Mouse (Mus musculus): ENCODE results near the gene Mink1. TPM values are rescaled to one million over a fixed set of nuclear protein-coding genes. Genes with fewer than 3 reads are reported as not detected.
A peak's percentile ranks its signal among the peaks of the same experiment; 100 is the strongest.

Mink1 gene
- polyA plus RNA-seq, 1 experiment from 2014 or later: 14.9 TPM

DNA sequence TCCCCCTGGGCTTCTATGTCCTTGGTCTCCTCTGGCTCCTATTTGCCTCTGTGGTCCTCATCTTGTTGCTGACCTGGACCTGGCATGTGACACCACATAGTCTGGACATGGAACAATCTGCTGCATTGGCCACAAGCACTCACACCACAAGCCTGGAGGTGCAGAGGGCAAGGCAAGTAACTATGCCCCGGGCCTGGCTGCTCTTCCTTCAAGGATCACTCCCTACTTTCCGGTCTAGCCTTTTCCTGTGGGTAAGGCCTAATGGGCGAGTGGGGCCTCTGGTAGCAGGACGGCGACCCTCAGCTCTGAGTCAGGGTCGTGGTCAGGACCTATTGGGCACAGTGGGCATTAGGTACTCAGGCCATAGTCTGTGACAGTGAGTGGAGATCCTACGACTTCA lies 78.6 kb downstream of the Mink1 start:
- Histone ChIP-seq H3K9ac (no peak overlapping the region), H3K4me1 (peaks cover 10% of the 10 kb centered on the region), H3K4me3 (replicated peaks) (no peak overlapping the region), H3K4me2 (no peak overlapping the region), H3K27ac (no peak overlapping the region), H3K36me3 (peaks cover 18% of the 10 kb centered on the region), H3K9me3 (no peaks in the 10 kb centered on the region), H3K27me3 (replicated peaks) (no peaks in the 10 kb centered on the region)
- ATAC-seq (ENCODE audit: insufficient read depth, low FRiP score, low read depth): no peak
- 79% methylated on average over 7 of the region's 7 CpGs for WGBS

DNA sequence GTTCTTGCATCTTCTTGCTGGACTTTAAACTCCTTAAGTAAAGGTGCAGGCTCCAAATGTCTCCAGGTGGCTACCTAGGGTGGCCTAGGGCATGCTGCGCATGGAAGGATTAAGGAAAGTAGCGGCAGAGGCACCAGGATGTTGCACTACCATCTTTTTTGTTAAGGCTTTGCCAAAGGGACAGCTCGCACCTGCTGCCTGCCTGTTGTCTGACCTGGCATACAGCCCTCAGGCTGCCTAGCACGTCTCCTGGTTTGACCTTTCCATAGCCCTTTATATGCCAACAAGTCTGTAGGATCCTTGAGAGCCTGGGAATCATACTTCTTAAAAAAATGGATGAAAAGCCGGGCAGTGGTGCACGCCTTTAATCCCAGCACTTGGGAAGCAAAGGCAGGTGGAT lies 80.4 kb downstream of the Mink1 start:
- H3K4me1 ChIP-seq: peaks cover 12% of the 10 kb centered on the region
- H3K36me3 ChIP-seq: peaks cover 18% of the 10 kb centered on the region
- H3K9ac ChIP-seq: no peak overlapping the region

DNA sequence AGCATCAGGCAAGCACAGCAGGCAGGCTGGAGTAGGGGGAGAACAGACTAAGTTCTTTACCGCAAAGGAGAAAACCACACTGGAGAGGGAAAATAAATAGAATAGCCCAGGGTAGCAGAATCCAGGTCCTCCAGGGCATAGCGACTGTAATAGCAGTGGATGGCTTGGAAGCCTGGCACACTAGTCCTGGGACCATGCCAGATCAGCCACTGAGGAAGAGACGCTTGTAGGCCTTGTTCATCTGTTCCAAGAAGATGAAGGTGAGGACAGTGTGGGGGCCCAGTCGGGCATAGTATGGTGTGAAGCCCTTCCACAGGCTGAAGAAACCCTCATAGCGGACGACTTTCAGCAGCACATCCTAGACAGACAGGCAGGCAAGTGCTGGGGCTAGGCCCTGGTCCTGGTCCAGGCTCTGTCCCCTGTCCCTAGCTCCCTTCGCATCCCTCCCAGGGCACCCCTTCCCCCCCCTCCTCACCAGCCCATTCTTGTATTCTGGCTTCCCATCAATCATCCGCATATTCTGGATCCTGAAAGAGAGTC lies 82.0 kb downstream of the Mink1 start:
- H3K9me3 ChIP-seq: no peaks in the 10 kb centered on the region
- ATAC-seq (ENCODE audit: insufficient read depth, low FRiP score, low read depth): no peak
- H3K36me3 ChIP-seq: peaks cover 30% of the 10 kb centered on the region
- no peak overlapping the region for H3K9ac ChIP-seq
- no peak overlapping the region for H3K4me3 ChIP-seq (replicated peaks)
- H3K27ac ChIP-seq: no peak overlapping the region
- no peaks in the 10 kb centered on the region for H3K27me3 ChIP-seq (replicated peaks)
- peaks cover 25% of the 10 kb centered on the region for H3K4me1 ChIP-seq
- no peak overlapping the region for H3K4me2 ChIP-seq
- 96% methylated on average over 8 of the region's 8 CpGs for WGBS

More for the DNA sequence above, 80.4 kb downstream of the Mink1 start:
- H3K27me3 ChIP-seq (replicated peaks): no peaks in the 10 kb centered on the region
- WGBS: 93% methylated on average over 6 of the region's 6 CpGs
- no peak overlapping the region for H3K27ac ChIP-seq
- no peak for ATAC-seq (ENCODE audit: insufficient read depth, low FRiP score, low read depth)
- H3K9me3 ChIP-seq: no peaks in the 10 kb centered on the region
- H3K4me2 ChIP-seq: no peak overlapping the region
- no peak overlapping the region for H3K4me3 ChIP-seq (replicated peaks)

DNA sequence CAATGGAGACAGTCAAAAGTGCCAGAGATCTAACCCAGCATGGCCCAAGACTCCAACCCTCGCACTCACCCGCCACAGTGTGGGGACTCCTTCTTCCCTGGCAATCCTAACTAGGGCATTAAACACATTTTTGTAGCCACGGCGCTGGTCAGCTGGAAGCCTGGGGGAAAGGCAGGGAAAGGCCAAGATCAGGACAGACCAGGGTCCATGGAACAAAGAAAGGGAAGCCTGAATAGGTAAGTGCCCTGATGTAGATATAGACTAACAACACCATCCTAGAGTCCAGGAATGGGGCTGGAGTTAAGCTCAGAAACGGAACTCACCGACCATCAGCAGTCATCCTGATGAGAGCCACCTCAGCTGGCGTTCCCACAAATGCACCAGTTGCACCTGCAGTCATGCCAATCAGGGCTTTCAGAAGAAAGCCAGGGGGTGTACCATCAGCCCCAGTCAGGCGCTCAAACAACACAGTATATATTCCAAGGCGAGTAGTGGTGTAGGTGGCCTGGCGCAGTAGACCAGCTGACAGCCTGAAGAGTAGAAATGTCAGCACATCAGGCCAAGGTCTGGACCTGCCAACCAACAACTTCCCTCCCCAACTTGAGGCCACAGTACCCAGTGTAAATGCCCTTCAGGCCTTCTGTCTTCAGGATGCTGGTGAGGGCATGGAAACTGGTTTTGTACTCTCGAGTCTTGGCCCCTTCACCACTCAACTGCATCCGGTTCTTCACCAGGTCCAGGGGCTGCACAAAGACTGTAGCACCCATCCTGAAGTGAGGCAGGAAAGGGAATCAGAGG lies 83.0 kb downstream of the Mink1 start:
- H3K36me3 ChIP-seq: peaks cover 37% of the 10 kb centered on the region
- WGBS: 86% methylated on average over 12 of the region's 12 CpGs
- ATAC-seq (ENCODE audit: insufficient read depth, low FRiP score, low read depth): no peak

DNA sequence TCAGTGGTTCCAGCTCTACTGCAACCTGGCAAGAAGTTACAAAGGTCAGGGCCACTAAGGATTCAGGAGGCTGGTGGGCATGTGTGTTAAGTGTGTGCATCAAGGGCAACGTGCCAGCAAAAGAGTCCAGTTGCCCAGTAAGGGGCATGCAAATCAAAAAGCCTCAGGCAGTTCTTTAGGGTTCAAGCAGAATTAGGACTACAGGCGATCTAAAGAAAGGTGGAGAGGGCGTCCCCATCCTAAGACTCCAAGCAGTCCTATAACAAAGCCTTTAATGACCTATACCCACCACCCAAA lies 83.5 kb downstream of the Mink1 start:
- Histone ChIP-seq H3K4me3 (replicated peaks) (peak overlapping the region; percentile 71), H3K27me3 (replicated peaks) (no peaks in the 10 kb centered on the region), H3K27ac (peak overlapping the region; percentile 90), H3K4me2 (peak overlapping the region; percentile 71), H3K9me3 (no peaks in the 10 kb centered on the region), H3K9ac (peak overlapping the region; percentile 88), H3K4me1 (peaks cover 37% of the 10 kb centered on the region), H3K36me3 (peaks cover 42% of the 10 kb centered on the region)
- WGBS: 24% methylated on average over 3 of the region's 3 CpGs
- no peak for ATAC-seq (ENCODE audit: insufficient read depth, low FRiP score, low read depth)

More for the DNA sequence above, 83.0 kb downstream of the Mink1 start:
- Histone ChIP-seq H3K4me2 (peak overlapping the region; percentile 71), H3K27ac (peak overlapping the region; percentile 90; the same call in 1 of the 2 replicates), H3K27me3 (replicated peaks) (no peaks in the 10 kb centered on the region), H3K9ac (peak overlapping the region; percentile 88), H3K4me3 (replicated peaks) (peak overlapping the region; percentile 71), H3K4me1 (peaks cover 32% of the 10 kb centered on the region), H3K9me3 (no peaks in the 10 kb centered on the region)

DNA sequence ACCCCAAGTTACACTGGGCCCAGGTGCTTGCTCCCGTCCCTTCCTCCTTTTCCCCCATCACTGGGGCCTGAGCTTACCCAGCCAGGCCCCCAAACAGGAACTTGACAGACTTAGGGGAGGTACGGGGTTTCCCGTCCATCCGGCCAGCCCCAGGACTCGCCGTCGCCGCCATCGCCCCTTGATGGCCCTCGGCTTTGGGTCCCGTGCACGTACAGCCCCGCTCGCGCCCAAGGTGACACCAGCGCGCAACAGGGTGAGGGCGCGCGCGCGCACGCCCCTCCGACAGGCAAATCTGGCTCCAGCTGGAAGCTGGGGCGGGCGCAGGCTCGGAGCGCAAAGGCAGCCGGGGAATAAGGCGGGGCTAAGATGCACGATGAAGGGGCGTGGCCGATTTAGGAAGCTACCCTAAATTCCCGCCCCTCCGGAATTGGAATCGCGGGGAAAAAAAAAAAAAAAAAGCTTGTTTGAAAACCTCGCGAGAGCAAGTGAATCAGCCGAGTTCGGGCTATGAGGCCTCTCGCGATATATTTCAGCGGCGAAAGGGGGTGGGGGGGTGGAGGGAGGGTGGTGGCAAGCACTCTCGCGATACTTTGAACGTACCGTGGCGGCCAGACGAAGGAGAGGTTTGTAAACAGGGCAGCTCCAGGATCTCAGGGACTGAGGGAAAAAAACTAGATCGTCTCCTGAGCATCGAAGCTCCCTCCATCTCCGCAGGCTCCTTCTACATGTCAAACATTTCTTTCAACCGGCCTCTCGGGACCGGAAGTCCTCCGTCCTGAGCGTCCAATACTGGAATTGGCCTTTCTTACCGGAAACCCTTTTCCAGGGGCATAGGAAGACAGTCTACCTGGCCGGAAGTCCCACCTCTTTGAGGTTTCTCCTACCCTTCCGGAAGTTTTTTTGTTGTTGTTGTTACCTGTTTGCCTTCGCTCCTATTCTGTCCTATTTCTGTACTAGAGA lies 84.3 kb downstream of the Mink1 start, which contains the start of the genes Rnf167 and Slc25a11:
Gene Rnf167, plus strand, starts transcription at position 545 of the 960 bp plus-strand sequence.
Gene Slc25a11, minus strand, starts transcription at position 789 of the 960 bp plus-strand sequence.
- H3K9me3 ChIP-seq: no peaks in the 10 kb centered on the region
- H3K27ac ChIP-seq: peak within 1 kb of the TSS; percentile 97
- peak within 1 kb of the TSS; percentile 93 for H3K4me2 ChIP-seq
- ATAC-seq (ENCODE audit: insufficient read depth, low FRiP score, low read depth): peak; percentile 84
- no peaks in the 10 kb centered on the region for H3K27me3 ChIP-seq (replicated peaks)
- H3K9ac ChIP-seq: peak within 1 kb of the TSS; percentile 97
- under 1% methylated on average over 63 of the region's 63 CpGs for WGBS
- H3K4me1 ChIP-seq: peaks cover 44% of the 10 kb centered on the region
- H3K36me3 ChIP-seq: peaks cover 48% of the 10 kb centered on the region
- peak within 1 kb of the TSS; percentile 71 for H3K4me3 ChIP-seq (replicated peaks)

DNA sequence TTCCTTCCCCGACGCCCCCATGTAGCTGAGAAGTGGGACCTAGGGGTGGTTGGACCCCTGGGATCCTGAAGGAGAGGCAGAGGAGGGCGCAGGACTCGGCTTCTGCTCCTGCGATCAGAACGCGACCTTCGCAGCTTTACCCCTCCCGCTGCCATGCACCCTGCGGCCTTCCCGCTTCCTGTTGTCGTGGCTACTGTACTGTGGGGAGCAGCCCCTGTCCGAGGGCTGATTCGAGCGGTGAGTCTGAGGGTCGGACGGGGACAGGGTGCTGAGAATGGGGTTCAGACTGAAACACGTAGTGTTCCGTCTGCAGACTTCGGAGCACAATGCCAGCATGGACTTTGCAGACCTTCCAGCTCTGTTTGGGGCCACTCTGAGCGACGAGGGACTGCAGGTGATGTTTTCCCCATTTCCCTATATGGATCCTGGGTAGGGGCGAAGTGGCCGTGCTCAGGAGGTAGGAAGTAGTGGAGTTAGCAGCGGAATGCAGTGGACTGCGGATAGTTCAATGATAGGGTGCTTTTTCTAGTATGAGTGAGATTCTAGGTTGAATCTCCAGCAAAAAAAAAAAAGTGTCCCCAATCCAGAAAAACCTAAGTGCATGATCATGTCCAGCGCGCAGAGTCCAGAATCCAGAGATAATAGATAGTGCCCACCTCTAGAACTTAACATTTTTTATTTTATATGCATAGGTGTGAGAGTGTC lies 85.2 kb downstream of the Mink1 start:
- peak overlapping the region; percentile 97 for H3K9ac ChIP-seq
- WGBS: 3% methylated on average over 28 of the region's 28 CpGs
- peaks cover 52% of the 10 kb centered on the region for H3K36me3 ChIP-seq
- H3K27ac ChIP-seq: peak overlapping the region; percentile 97
- peak overlapping the region; percentile 93 for H3K4me2 ChIP-seq
- no peaks in the 10 kb centered on the region for H3K9me3 ChIP-seq
- H3K4me3 ChIP-seq (replicated peaks): peak overlapping the region; percentile 71
- ATAC-seq (ENCODE audit: insufficient read depth, low FRiP score, low read depth): no peak
- no peaks in the 10 kb centered on the region for H3K27me3 ChIP-seq (replicated peaks)
- peaks cover 52% of the 10 kb centered on the region for H3K4me1 ChIP-seq

DNA sequence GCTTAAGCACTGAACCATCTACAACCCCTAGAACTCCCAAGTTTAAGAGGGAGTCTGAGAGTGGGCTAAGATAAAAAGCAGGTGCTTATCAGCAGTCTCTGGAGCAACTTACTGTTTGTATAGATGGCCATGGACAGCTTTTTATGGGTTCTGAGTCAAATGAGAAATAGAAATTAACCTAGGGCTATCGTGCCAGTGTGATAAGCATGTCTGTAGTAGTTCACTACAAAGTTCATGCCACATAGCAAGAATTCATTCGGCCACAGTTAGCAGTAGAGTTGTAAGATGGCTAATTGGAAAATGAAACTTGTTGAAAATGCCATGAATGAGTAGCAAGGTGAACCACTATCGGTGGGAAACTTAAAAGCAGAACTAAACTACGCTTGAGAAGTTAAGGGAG lies 85.8 kb downstream of the Mink1 start:
- Histone ChIP-seq H3K36me3 (peaks cover 48% of the 10 kb centered on the region), H3K9ac (peak overlapping the region; percentile 21; the same call in 1 of the 2 replicates), H3K4me1 (peaks cover 53% of the 10 kb centered on the region), H3K4me2 (peak overlapping the region; percentile 93), H3K9me3 (no peaks in the 10 kb centered on the region), H3K4me3 (replicated peaks) (peak overlapping the region; percentile 71), H3K27ac (peak overlapping the region; percentile 97; the same call in 1 of the 2 replicates), H3K27me3 (replicated peaks) (no peaks in the 10 kb centered on the region)
- no peak for ATAC-seq (ENCODE audit: insufficient read depth, low FRiP score, low read depth)
- 72% methylated on average over 4 of the region's 4 CpGs for WGBS

DNA sequence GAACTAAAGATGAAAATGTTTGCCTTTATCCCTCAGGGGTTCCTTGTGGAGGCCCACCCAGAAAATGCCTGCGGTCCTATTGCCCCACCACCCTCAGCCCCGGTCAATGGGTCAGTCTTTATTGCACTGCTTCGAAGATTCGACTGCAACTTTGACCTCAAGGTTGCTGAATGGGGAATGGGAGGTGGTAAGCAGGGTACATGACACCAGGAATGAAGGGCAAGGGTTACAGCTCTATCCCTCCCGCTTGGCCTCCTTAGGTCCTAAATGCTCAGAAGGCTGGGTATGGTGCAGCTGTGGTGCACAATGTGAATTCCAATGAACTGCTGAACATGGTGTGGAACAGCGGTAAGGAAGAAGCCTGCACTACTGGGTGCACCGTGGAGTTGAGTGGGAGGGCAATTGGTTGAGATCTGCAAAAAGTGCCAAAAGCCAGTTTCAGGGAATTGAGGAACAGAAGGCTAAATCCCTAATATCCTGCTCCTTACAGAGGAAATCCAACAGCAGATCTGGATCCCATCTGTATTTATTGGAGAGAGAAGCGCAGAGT lies 86.6 kb downstream of the Mink1 start:
- H3K4me3 ChIP-seq (replicated peaks): peak overlapping the region; percentile 71; the same call in 1 of the 2 replicates
- no peak for ATAC-seq (ENCODE audit: insufficient read depth, low FRiP score, low read depth)
- H3K9ac ChIP-seq: no peak overlapping the region
- H3K27ac ChIP-seq: peak overlapping the region; percentile 97
- WGBS: 77% methylated on average over 8 of the region's 8 CpGs
- H3K36me3 ChIP-seq: peaks cover 45% of the 10 kb centered on the region
- H3K9me3 ChIP-seq: no peaks in the 10 kb centered on the region
- H3K4me2 ChIP-seq: peak overlapping the region; percentile 93
- H3K4me1 ChIP-seq: peaks cover 53% of the 10 kb centered on the region
- H3K27me3 ChIP-seq (replicated peaks): no peaks in the 10 kb centered on the region

DNA sequence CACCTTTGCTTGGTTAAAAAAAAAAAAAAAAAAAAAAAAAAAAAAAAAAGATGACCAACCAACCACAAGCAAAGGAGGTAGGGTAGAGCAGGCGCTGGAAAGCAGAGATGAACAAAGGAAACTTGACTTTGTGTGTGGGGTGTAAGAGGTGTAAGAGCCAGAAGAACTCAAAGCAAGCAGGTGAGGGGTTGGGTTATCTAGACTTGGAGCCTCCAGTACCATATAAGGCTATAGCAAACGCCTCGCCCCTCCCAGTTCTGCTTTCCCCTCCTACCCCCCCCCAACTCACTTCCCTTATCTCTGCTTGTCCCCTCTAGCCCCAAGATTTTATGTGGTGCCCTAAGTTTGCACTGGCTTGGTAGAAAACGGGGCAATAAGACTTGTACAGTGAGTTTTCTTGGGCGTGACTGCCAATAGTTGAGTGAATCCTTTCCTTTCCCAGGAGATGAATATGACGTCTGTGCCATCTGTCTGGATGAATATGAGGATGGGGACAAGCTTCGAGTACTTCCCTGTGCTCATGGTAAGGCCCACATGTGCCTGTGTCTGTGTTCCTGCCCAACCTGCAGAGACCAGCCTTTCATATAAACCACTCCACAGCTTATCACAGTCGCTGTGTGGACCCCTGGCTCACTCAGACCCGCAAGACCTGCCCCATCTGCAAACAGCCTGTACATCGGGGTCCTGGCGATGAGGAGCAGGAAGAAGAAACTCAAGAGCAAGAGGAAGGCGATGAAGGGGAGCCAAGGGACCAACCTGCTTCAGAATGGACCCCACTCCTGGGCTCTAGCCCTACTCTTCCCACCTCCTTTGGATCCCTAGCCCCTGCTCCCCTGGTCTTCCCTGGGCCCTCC lies 87.9 kb downstream of the Mink1 start:
- Histone ChIP-seq H3K9me3 (no peaks in the 10 kb centered on the region), H3K4me1 (peaks cover 51% of the 10 kb centered on the region), H3K4me2 (peak overlapping the region; percentile 94), H3K4me3 (replicated peaks) (peak overlapping the region; percentile 5), H3K27ac (peak overlapping the region; percentile 97), H3K27me3 (replicated peaks) (no peaks in the 10 kb centered on the region), H3K36me3 (peaks cover 36% of the 10 kb centered on the region), H3K9ac (no peak overlapping the region)
- WGBS: 57% methylated on average over 12 of the region's 12 CpGs
- no peak for ATAC-seq (ENCODE audit: insufficient read depth, low FRiP score, low read depth)
